Mouse (Mus musculus) liver, postnatal 0 days (tissue): Measurements from ENCODE around the gene Mgat1. TPM values are rescaled to one million over a fixed set of nuclear protein-coding genes. Genes with fewer than 3 reads are reported as not detected.

Experiments
- ATAC-seq: fragments of 200-750 bp; cut with Nextera tagmentation; 2 replicates; pipeline ENCODE4 v1.8.0; 2017; ENCODE audit warnings: mild to moderate bottlenecking, moderate library complexity
- DNase-seq: peaks from one replicate; pipeline ENCODE4 v3.0.0-alpha.2; 2016
- H3K27ac ChIP-seq: fragments of 300-500 bp; sonication (generic); 2 replicates; pipeline ENCODE4 v1.5.1; 2014; ENCODE audit warnings: antibody characterized with exemption, moderate library complexity, mild to moderate bottlenecking, low read depth
- H3K27me3 ChIP-seq: fragments of 300-500 bp; sonication (generic); 2 replicates; pipeline ENCODE4 v1.6.1; 2014; ENCODE audit warnings: low read length, control low read depth, mixed read lengths; ENCODE audit not compliant: insufficient read depth
- H3K36me3 ChIP-seq: fragments of 300-500 bp; sonication (generic); replicated peaks from 2 replicates; pipeline ENCODE4 v1.6.1; 2014; ENCODE audit warnings: mild to moderate bottlenecking, control low read depth, low read length, moderate library complexity, mixed read lengths; ENCODE audit not compliant: insufficient read depth
- H3K4me1 ChIP-seq: fragments of 300-500 bp; sonication (generic); 2 replicates; pipeline ENCODE4 v1.6.1; 2014; ENCODE audit warnings: antibody characterized with exemption, mild to moderate bottlenecking, control low read depth; ENCODE audit not compliant: insufficient read depth
- H3K4me2 ChIP-seq: fragments of 300-500 bp; sonication (generic); 2 replicates; pipeline ENCODE4 v1.6.1; 2014; ENCODE audit warnings: low read depth, mild to moderate bottlenecking, low read length, moderate library complexity, mixed read lengths
- H3K4me3 ChIP-seq: fragments of 300-500 bp; sonication (generic); 2 replicates; pipeline ENCODE4 v1.5.1; 2014; ENCODE audit warnings: low read depth, low read length
- H3K9ac ChIP-seq: fragments of 300-500 bp; sonication (generic); replicated peaks from 2 replicates; pipeline ENCODE4 v1.6.1; 2014; ENCODE audit warnings: mild to moderate bottlenecking, moderate library complexity
- H3K9me3 ChIP-seq: fragments of 300-500 bp; sonication (generic); 2 replicates; pipeline ENCODE4 v1.6.1; 2016; ENCODE audit warnings: mild to moderate bottlenecking, control low read depth, low read length, mixed read lengths
- CTCF ChIP-seq: sonication (generic); IDR thresholded peaks from 2 replicates; pipeline ENCODE4 v1.5.1; 2016; ENCODE audit warnings: antibody characterized with exemption, low read depth
- EP300 ChIP-seq: IDR thresholded peaks from 2 replicates; pipeline ENCODE4 v1.6.1; 2016; ENCODE audit warnings: antibody characterized with exemption, low read depth, mild to moderate bottlenecking
- WGBS: fragments of 180-500 bp; shearing (Covaris S2); extraction: QIAGEN DNeasy Blood & Tissue Kit; methylation state at CpG from one replicate; pipeline ENCODE4 v1.1.7; 2014; ENCODE audit not compliant: insufficient replicate concordance; 5-methylcytosine and 5-hydroxymethylcytosine counted together
- polyA plus RNA-seq: library from polyadenylated mRNA; unstranded; fragments of >200 nt; fragmentation: Nextera tagmentation; extraction: Ambion mirVana; gene quantifications from 2 replicates; pipeline ENCODE4 v1.2.1, GENCODE M21; 2015

Gene Mgat1
- polyA plus RNA-seq, 1 experiment from 2014 or later = 56.3 TPM

- TF ChIP-seq EP300 (no peak), CTCF (no peak)
- H3K4me1 ChIP-seq = peaks cover 22% of the 10 kb centered on the region
- 1% methylated on average over 10 of the region's 10 CpGs for WGBS
- H3K36me3 ChIP-seq = peaks cover 3% of the 10 kb centered on the region; the same call in 1 of the 2 replicates
- peak; percentile 53 for DNase-seq
- H3K4me2 ChIP-seq = peak overlapping the region; percentile 77
- H3K27me3 ChIP-seq = no peaks in the 10 kb centered on the region
- H3K27ac ChIP-seq = peak overlapping the region; percentile 99
- peak; percentile 32 for ATAC-seq
- no peaks in the 10 kb centered on the region for H3K9me3 ChIP-seq
- peak overlapping the region; percentile 78 for H3K4me3 ChIP-seq
- H3K9ac ChIP-seq = peak overlapping the region; percentile 84
These were observed 41.4 kb upstream of the Mgat1 start for GRCm38 (mm10) chr11:49202523-49203061.

GRCm38 (mm10) chr11:49203129-49203768 is 40.7 kb upstream of the Mgat1 start, which contains the start of gene Zfp62:
Zfp62 (plus strand) TSS chr11:49203292.
- Histone ChIP-seq H3K4me3 (peak within 1 kb of the TSS; percentile 78), H3K9me3 (no peaks in the 10 kb centered on the region), H3K27me3 (no peaks in the 10 kb centered on the region), H3K9ac (peak within 1 kb of the TSS; percentile 84), H3K36me3 (peaks cover 3% of the 10 kb centered on the region; the same call in 1 of the 2 replicates), H3K4me2 (peak within 1 kb of the TSS; percentile 77), H3K27ac (peak within 1 kb of the TSS; percentile 99), H3K4me1 (peaks cover 23% of the 10 kb centered on the region)
- ATAC-seq = peak; percentile 90
- peak; percentile 96 for DNase-seq
- 0 out of 2 replicates have a peak, but pooled peaks have one; percentile 10 for TF ChIP-seq EP300
- no peak for TF ChIP-seq CTCF
- WGBS = under 1% methylated on average over 46 of the region's 47 CpGs

DNA sequence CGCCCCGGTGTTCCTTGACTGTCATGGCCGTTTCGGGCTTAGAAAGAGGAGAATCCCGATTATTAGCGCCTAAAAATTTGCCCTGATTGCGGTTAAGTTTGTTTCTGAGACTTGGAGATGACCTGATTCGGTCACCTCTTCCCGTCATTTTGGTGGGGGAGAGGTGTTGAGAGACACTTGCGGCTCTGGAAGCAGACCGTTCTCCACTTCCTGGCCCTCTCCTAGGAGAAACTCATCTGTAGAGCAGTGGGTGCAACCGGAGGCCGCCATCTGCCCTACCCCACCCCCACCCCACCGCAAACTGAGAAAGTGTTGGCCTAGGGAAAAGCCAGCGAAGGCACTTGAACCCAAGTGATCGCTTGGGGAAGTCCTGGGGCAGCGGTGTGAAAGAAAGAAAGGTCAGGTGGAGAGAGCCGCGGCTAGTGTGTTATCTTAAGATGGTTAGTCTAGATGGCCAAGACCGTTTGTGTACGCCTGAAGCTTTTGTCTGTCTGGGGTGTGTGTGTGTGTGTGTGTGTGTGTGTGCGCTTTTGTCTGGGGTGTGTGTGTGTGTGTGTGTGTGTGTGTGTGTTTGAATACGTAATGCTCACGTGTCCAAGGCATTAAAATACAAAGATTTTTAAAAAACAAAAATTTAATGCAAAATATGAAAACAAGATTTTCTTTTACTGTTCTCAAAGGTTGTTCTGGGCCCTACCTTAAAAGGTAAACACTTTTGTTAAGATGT is 40.1 kb upstream of the Mgat1 start:
- H3K36me3 ChIP-seq = peaks cover 3% of the 10 kb centered on the region; the same call in 1 of the 2 replicates
- peaks cover 23% of the 10 kb centered on the region for H3K4me1 ChIP-seq
- no peak for TF ChIP-seq CTCF
- TF ChIP-seq EP300 = peak; percentile 36; the same call in 1 of the 2 replicates
- H3K27me3 ChIP-seq = no peaks in the 10 kb centered on the region
- under 1% methylated on average over 24 of the region's 24 CpGs for WGBS
- H3K4me2 ChIP-seq = peak overlapping the region; percentile 77
- H3K27ac ChIP-seq = peak overlapping the region; percentile 99
- H3K9ac ChIP-seq = peak overlapping the region; percentile 84
- H3K4me3 ChIP-seq = peak overlapping the region; percentile 78
- DNase-seq (peak; percentile 74), ATAC-seq (peak; percentile 68)
- H3K9me3 ChIP-seq = no peaks in the 10 kb centered on the region

GRCm38 (mm10) chr11:49205080-49205590 is 38.9 kb upstream of the Mgat1 start:
- Histone ChIP-seq H3K4me3 (peak overlapping the region; percentile 78), H3K27me3 (no peaks in the 10 kb centered on the region)
- ATAC-seq = no peak

GRCm38 (mm10) chr11:49207495-49207894 is 36.5 kb upstream of the Mgat1 start:
- no peak overlapping the region for H3K4me2 ChIP-seq
- ATAC-seq (no peak), DNase-seq (no peak)
- no peak for TF ChIP-seq EP300
- no peak for TF ChIP-seq CTCF
- peaks cover 6% of the 10 kb centered on the region; the same call in 1 of the 2 replicates for H3K36me3 ChIP-seq
- no peak overlapping the region for H3K9ac ChIP-seq
- WGBS = 86% methylated on average over 1 of the region's 1 CpGs
- no peaks in the 10 kb centered on the region for H3K27me3 ChIP-seq
- H3K27ac ChIP-seq = no peak overlapping the region
- H3K9me3 ChIP-seq = no peaks in the 10 kb centered on the region
- H3K4me3 ChIP-seq = no peak overlapping the region
- H3K4me1 ChIP-seq = peaks cover 36% of the 10 kb centered on the region

More at GRCm38 (mm10) chr11:49205080-49205590, 38.9 kb upstream of the Mgat1 start:
- TF ChIP-seq CTCF = no peak
- TF ChIP-seq EP300 = no peak
- H3K27ac ChIP-seq = no peak overlapping the region
- no peak for DNase-seq
- peaks cover 3% of the 10 kb centered on the region; the same call in 1 of the 2 replicates for H3K36me3 ChIP-seq
- no peak overlapping the region; the same call in 1 of the 2 replicates for H3K9ac ChIP-seq
- no peaks in the 10 kb centered on the region for H3K9me3 ChIP-seq
- H3K4me2 ChIP-seq = peak overlapping the region; percentile 77
- WGBS = 80% methylated on average over 6 of the region's 6 CpGs
- H3K4me1 ChIP-seq = peaks cover 28% of the 10 kb centered on the region

GRCm38 (mm10) chr11:49212577-49212976 is 31.4 kb upstream of the Mgat1 start:
- H3K4me1 ChIP-seq = peaks cover 22% of the 10 kb centered on the region
- H3K27me3 ChIP-seq = no peaks in the 10 kb centered on the region
- ATAC-seq (no peak), DNase-seq (no peak)
- peaks cover 48% of the 10 kb centered on the region for H3K36me3 ChIP-seq
- peak overlapping the region; percentile 57; the same call in 1 of the 2 replicates for H3K27ac ChIP-seq
- no peak overlapping the region for H3K4me2 ChIP-seq
- no peaks in the 10 kb centered on the region for H3K9me3 ChIP-seq
- H3K4me3 ChIP-seq = no peak overlapping the region
- no peak overlapping the region for H3K9ac ChIP-seq
- TF ChIP-seq EP300 = no peak
- no peak for TF ChIP-seq CTCF
